Mouse (Mus musculus) cerebellum, adult 8-10 months (tissue): Measurements from ENCODE around the gene Mfap2.

Experiments
- DNase-seq: peaks from one replicate; pipeline ENCODE4 v3.0.0; 2022

Mfap2 gene

DNA sequence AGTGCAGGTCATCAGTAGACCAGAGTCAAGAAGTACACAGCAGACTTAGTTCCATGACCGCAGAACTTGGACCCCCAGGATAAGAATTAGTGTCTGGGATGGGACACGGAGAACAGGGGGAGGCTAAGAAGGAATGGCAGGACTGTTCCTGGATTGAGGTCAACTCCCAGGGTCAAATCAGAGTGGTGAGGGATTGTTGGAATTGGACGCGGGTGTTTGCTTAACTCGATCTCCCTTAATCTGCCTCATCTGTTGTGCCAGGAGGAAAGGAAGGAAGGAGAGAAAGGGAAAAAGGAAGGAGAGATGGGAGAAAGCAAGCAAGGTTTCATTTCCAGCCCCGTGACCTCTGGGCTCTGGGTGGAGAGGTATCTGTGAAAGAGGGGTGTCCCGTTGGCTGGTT is at the start of gene Mfap2:
Gene Mfap2, plus strand, starts transcription at position 301 of the 400 bp plus-strand sequence.
- no peak for DNase-seq

GRCm38 (mm10) chr4:140960781-140961466 is 49.3 kb upstream of the Mfap2 start, which contains the start of gene Sdhb:
TSS of gene Sdhb (plus strand) at chr4:140961203.
- peak; percentile 94 for DNase-seq

GRCm38 (mm10) chr4:140961467-140962206 is 48.6 kb upstream of the Mfap2 start:
- DNase-seq = no peak

GRCm38 (mm10) chr4:140962207-140962909 is 47.9 kb upstream of the Mfap2 start:
- no peak for DNase-seq

GRCm38 (mm10) chr4:140962950-140963349 is 47.3 kb upstream of the Mfap2 start:
- DNase-seq = no peak

GRCm38 (mm10) chr4:140963941-140964597 is 46.1 kb upstream of the Mfap2 start:
- no peak for DNase-seq

- DNase-seq = peak; percentile 81
Measured at GRCm38 (mm10) chr4:140964620-140965019, 45.6 kb upstream of the Mfap2 start.

- DNase-seq = no peak
Measured at GRCm38 (mm10) chr4:140967386-140968159, 42.6 kb upstream of the Mfap2 start.

- DNase-seq = no peak
Measured at GRCm38 (mm10) chr4:140971691-140972090, 38.5 kb upstream of the Mfap2 start.

DNA sequence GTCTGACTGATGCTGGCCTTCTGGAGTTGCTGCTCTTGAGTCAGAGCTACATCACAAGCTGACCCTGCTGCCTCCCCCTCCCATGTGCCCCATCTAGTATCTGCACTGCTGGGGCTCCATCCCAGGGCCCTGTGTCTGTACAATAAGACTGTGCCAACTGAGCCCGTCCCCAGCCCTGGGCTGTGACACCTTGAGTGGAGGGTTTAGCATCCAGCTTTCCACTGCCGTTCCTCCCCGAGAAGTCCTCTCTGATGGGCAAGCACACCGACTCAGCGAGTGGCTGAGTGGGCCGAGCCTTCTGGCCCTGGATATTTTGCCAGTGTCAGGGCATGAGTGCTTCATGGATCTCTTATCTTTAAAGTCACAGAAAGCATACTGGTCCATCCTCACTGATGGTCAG is 35.8 kb upstream of the Mfap2 start:
- DNase-seq = no peak

DNA sequence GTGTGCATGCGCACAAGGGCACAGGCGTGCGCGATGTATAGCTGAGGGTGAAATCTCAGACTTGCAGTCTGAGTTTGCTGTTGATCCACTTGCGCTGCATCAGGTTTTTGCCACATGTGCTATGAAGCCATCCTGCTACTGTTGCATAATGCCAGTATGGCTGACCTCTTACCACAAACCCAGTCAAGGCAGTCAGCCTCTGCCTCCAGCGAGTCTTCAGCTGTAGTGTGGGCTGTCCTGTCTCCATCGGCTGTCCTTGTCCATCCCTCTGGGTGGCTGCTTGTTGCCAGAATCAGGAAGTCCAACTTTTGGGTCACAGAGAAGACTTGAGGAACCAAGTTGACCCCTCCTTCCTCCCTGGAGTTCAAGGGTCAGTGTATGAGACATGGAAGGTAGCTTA is 34.9 kb upstream of the Mfap2 start:
- no peak for DNase-seq

DNA sequence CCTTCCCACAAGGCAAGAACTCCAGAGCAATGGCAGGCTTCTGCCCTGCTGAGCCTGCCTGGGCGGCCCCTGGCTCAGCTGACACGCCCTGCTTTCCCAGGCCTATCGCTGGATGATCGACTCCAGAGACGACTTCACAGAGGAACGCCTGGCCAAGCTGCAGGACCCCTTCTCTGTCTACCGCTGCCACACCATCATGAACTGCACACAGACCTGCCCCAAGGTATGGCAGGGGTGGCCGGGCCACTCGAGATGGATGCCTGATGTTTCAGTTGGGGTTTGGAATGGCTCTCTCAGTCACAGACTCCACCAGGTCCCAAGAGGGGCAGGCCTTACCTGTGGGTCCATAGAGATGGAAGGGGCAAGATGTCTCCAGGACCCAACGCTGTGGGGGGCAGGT is 32.9 kb upstream of the Mfap2 start:
- DNase-seq = no peak

- DNase-seq = no peak
Measured at GRCm38 (mm10) chr4:140977886-140978692, 32.1 kb upstream of the Mfap2 start.

GRCm38 (mm10) chr4:140981605-140982004 is 28.6 kb upstream of the Mfap2 start:
- DNase-seq = no peak

DNA sequence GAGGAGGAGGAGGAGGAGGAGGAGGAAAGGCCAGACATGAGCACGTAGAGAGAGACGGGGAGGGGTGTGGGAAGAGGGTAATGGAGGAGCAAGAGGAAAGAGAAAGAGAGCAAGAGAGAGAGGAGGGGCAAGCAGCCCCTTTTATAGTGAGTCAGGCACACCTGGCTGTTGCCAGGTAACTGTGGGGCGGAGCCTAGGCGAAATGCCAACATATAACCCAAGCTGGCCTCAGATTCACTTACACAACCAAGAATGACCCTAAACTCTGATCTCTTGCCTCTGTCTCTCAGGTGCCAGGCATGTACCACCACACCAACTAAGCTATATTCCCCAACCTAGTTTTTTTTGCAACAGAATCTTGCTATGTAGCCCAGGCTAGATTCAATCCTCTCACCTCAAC is 27.4 kb upstream of the Mfap2 start:
- DNase-seq = no peak

- no peak for DNase-seq
Measured at GRCm38 (mm10) chr4:140983442-140983841, 26.8 kb upstream of the Mfap2 start.

DNA sequence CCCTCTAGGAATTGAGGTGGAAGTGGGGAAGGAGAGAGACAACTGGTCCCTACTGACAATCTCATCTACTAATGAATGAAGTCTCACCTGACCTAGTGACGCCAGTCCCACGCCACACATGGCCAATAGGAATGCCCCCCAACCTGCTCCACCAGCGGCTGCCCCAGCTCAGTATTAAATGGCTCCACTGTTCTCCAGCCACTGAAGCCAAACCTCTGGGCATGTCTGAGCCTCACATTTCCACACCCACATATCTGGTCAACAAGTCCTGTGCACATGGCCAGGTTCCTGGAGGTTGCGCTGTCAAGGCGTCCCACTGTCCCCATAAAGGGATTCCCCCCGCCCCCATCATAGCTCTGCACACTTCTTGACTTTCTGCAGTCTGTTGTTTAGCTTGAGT is 25.7 kb upstream of the Mfap2 start:
- DNase-seq = no peak

DNA sequence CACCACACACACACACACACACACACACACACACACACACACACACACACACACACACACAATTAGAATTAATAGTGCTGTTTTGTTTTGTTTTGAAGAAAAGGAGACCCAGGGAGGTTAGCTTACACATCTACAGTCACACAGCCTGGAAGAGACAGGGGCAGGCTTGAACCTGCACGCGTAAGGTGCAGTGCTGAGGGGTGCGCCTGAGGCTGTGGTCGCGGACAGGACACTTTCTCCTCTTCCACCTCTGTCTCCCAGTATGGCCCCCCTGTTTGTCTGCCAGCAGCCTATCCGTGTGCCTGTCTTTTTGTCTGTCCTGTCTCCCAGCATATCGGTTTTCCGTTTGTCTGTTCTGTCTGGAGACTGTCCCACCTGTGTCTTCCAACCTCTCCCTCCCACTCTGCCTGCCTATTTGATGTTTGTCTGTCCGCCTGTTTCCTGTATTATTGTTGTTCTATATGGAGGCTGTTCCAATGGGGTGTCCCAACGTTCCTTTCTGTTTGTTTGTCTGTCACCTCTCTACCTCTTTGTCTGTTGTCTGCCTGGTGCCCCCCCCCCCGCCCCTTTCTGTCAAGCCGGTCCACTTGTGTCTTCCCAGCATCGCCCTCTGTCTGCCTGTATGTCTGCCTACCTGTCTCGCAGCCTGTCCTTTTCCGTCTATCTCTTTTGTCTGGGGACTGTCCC is 24.1 kb upstream of the Mfap2 start:
- no peak for DNase-seq

GRCm38 (mm10) chr4:140986711-140987395 is 23.4 kb upstream of the Mfap2 start, which contains the start of gene Atp13a2:
TSS of gene Atp13a2 (plus strand) at chr4:140986873.
- DNase-seq = peak; percentile 94

DNA sequence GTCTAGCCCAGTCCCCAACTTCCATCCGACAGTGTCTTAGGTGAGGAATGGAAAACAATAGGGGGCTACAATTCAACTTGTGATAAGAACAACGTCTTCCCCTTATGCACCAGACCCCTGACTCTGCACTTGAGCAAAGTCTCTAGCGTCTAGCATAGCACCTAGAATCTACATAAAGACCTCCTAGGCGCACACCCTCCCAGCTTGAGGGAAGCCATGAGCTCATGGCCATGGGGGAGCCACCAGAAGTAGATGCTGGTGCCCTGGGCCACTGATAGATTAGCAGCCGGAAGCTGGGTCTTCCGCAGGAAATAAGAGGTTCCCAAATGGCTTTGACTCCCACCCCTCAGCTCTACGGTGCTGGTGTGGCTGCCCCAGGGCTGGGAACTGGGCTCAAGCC is 22.7 kb upstream of the Mfap2 start:
- no peak for DNase-seq
